Mouse (Mus musculus): ENCODE data around the gene Phactr3. TPM values are rescaled to one million over a fixed set of nuclear protein-coding genes. Genes with fewer than 3 reads are reported as not detected.
A peak's percentile ranks its signal among the peaks of the same experiment; 100 is the strongest.

The Phactr3 gene
- total RNA-seq (2022) = 100 to 1,000 TPM; 133 to 145 (median 140) TPM

DNA sequence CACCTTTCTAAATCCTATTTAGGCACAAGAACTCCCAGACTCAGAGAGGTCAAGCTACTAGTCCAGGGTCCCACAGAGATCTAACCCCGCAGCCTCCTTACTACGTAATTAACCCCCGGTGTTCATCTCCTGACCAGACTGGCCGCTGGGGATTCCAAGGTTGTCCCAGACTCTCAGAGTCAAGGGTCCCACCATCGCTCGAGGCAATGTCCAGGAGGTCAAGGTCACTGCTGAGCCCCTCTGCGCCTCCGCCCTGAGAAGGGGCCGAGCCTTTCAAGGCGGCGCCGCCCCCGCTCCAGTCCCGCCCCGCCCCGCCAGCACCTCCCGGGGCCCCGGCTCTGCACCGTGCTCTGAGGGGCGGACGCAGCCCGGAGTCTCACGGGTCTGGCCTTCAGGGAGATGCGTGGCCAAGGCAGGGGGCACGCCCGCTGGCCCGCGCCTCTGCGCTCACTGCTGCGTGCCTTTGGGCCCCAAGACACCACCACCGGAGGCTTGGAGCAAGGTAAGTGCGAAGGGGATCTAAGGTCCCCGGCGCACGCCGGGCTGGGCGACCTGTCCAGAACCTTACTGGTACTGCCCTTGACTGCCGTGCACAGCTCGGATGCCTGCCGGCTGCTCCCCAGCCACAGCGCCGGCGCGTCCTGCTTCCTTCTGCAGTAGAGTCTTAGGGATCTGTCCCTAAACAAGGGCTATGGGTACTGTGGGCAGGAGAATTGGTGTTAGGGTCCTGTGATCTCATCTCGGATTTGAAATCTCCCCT, at the start of gene Phactr3:
Gene Phactr3 (plus strand): TSS at position 175 of the 760 bp plus-strand sequence.
- no peak for DNase-seq (ENCODE audit: low spot score in 2 of 2)

DNA sequence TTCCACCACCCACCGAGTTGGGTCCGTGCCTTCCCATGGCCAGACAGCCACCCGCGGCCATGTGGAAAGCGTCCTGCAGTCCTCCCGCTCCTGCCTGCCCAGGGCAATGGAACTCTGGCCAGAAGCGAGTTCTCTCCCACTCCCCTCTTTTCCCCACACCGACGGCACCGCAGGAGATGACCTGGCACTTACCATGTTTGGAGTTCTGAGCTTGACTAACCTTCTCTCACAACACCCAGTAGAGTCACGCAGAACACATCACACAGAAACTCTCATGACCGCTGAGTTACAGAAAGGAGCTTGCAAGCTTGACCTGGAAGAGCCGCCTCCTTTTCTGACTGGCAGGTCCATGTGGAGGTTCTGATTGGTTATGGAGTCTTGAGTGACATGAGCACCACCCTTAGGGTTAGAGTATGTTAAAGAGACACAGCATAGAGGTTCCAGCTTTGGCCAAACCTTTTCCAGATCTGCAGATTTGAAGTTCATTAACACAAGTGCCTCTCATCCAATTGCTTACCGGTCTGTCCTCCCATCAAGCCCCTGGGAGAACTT, 40.5 kb upstream of the Phactr3 start, which contains the start of gene Zfp931:
Gene Zfp931 (minus strand): TSS at position 311 of the 552 bp plus-strand sequence.
- DNase-seq (ENCODE audit: low spot score in 2 of 2) = peak; percentile 32 to 34

DNA sequence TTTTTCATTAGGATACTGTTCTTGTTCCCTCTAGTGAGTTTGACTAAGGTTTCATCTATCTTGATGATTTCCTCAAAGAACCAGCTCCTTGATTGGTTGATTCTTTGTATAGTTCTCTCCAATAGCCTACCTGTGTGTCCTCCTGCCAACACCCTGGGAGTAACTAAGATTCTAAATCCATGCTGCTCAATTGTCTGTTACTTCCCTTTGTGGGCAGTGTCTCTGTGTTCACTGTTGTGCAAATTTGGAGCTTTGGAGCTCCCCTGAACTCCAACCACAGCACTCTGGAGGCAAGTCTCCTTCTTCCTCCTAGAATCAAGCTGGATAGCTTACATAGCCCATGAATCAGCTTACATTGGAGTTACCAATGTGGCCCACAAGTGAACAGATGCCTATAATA, 29.2 kb upstream of the Phactr3 start:
- no peak for DNase-seq (ENCODE audit: low spot score in 2 of 2)

DNA sequence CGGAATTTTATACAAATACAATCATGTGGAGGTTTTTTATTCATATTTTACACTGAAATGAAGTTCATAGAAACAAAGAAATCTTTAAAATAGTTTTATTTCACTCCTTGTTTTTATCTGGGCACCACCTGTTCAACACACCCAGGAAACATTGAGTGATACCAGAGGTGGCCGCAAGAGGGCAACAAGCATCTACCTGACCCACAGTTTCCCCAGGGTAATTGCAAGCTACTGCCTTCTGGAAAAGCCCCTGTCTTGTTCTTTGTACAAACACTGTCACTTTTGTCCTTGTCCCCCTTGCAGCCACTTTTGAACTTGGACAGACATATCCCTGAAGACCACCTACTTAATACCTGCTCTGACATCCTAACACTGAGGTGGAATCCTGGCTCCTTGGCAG, 20.8 kb upstream of the Phactr3 start:
- peak in 1 of 2 experiments; percentile 60 for DNase-seq (ENCODE audit: low spot score in 2 of 2)

DNA sequence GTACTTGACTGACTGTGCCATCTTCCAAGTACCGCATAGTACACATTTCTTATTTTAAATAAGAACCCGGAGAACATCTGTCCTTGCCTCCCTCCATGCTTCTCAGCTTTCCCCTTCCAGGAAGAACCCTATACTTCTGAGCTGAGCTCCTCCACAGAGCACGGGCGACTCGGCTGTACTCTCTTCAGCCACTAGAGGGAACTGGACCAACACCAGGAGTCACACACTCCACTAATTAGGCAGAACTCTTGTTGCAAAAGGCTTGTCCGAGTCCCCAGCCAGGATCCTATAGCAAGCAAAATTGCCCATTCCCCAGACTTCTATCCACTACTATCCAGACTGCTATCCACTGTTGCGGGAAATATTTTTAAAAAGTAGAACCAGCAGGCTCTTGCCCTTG, 16.8 kb upstream of the Phactr3 start:
- peak; percentile 53 to 63 for DNase-seq (ENCODE audit: low spot score in 2 of 2)

GRCm38 (mm10) chr2:178117946-178118345, 829 bp upstream of the Phactr3 start:
- peak in 1 of 2 experiments; percentile 60 for DNase-seq (ENCODE audit: low spot score in 2 of 2)

DNA sequence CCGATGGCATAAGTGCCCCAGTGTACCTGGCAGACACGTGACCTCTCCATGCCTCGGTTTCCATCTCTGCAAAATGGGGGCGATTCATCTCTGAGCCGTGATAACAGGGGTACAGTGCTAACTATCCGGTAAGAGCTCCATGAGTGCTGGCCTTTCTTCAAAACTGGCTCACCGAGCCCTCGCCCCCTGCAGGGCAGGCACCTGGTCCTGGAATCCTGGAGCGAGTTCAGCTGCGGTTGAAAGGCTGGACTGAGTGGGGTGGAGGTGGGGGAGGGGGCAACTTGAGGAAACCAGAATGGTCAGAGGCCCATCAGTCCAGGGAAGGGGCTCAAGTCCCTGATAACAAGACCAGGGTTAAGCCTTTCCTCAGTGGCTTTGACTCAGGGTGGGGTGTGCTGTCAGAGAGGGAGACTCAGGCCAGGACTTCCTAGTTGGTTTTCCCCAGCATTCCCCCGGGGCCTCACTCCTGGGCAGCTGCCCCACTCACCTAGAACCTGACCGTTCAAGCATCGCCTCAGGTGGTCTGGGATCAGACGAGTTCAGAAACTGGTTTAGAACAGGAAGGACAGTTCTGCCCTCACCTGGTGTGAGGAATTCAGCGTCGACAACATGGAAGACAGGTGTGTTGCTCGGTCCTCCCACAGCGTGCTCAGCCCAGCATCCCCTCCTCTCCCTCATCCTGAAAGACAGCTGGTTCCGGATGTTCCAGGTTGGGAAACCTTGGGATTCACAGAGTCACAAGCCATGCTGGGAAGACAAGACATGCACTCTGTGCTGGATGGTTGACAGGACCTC, 983 bp downstream of the Phactr3 start:
- DNase-seq (ENCODE audit: low spot score in 2 of 2) = no peak

- no peak for DNase-seq (ENCODE audit: low spot score in 2 of 2)
Observed at GRCm38 (mm10) chr2:178120356-178120645, 1.5 kb downstream of the Phactr3 start.

- no peak for DNase-seq (ENCODE audit: low spot score in 2 of 2)
Observed at GRCm38 (mm10) chr2:178120651-178121374, 2.0 kb downstream of the Phactr3 start.

GRCm38 (mm10) chr2:178121375-178121688, 2.6 kb downstream of the Phactr3 start:
- DNase-seq (ENCODE audit: low spot score in 2 of 2) = peak in 1 of 2 experiments; percentile 2

GRCm38 (mm10) chr2:178121946-178122665, 3.3 kb downstream of the Phactr3 start:
- no peak for DNase-seq (ENCODE audit: low spot score in 2 of 2)

DNA sequence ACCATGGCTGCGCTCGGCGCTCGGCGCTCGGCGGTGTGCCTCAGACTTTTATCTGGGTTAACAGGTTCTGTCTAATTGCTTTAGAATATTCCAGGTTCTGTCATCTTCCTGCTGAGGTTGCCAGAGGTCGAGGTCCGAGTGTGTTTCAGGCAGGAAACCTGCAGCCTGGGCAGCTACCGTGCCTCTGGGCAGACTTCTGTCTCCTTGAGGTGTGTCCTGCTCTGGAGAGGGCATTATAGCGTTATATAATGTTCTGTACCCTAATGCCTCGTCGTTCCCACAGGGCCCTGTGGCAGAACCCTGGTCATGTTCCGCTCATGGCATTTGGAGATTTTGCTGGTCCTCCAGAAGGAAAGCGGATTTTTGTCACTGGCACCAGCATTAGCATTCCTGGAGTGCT, 4.7 kb downstream of the Phactr3 start:
- DNase-seq (ENCODE audit: low spot score in 2 of 2) = no peak

DNA sequence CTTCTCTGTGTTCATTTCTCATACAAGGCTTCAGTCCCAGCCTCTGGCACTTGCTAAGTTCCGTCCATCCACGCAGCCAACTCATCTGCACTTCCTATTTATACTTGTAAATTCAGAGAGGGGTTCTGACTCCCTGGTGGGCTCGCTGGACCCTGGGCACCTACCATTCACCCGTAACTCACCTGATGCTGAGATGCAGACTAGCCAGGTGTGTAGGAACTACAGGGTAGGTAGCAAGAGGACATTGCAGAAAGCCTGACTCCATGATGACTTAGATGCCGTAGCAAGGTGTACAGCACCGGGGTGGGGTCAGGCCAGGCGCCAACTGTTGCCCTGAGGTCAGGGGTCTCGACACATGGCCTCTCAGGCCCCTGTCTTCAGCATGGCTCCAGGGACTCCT, 6.7 kb downstream of the Phactr3 start:
- DNase-seq (ENCODE audit: low spot score in 2 of 2) = peak in 1 of 2 experiments; percentile 6

DNA sequence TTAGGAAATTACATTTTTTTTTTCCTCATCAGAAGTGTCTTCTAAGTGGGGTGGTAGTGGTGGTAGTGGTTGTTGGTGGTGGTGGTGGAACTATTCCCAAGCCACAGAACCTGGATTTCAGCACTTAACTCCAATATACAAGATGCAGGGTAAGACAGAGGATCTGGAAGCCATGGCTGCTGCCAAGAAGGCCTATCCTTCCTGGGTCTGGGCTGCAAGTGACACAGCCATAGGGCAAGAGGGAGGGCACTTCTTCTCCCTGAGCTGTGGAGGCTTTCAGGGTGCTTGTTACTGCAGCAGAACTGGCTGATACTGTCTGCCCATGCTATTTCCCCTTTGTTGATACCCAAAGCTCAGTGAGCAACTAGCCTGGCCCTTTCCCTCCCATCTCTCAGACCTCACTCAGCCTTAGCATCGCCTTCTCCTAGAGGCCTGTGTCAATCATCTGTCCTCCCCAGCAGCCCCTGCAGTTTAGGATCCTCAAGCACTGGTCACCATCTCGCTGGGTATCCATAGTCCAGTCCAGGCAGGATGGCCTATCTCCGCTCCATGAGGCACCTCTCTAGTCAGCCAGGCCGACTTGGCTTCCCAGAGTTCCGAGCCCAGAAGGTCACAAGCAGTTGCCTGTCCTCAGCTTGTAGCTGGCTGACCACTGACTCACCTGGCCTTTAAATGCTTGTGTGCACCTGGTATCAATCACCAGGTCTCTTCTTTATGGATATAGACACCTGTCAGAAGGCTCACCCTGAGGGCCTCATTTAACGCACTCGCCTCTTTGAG, 7.5 kb downstream of the Phactr3 start:
- peak; percentile 1 to 5 for DNase-seq (ENCODE audit: low spot score in 2 of 2)

DNA sequence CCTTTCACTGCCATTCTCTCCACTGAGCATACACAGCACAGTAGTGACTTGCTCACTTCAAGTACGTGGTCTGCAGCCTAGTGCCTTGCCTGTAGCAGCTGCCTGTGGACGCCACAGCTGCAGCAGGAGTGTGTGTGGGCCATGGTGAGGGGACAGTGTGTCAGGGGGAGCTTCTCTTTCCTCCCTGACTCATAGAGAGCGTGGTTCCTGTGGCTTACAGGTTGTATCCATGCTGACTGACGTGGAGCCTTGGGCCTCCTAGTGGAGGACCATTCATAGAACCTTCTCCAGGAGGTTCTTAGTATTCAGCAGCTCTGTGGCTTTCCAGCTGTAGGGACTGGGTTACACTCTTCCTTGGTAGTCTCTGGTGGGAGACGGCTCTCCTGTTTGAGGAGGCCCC, 9.8 kb downstream of the Phactr3 start:
- DNase-seq (ENCODE audit: low spot score in 2 of 2) = peak; percentile 1 to 6

GRCm38 (mm10) chr2:178129161-178129560, 10.4 kb downstream of the Phactr3 start:
- DNase-seq (ENCODE audit: low spot score in 2 of 2) = peak; percentile 2 to 24

GRCm38 (mm10) chr2:178129676-178130075, 10.9 kb downstream of the Phactr3 start:
- peak in 1 of 2 experiments; percentile 3 for DNase-seq (ENCODE audit: low spot score in 2 of 2)

DNA sequence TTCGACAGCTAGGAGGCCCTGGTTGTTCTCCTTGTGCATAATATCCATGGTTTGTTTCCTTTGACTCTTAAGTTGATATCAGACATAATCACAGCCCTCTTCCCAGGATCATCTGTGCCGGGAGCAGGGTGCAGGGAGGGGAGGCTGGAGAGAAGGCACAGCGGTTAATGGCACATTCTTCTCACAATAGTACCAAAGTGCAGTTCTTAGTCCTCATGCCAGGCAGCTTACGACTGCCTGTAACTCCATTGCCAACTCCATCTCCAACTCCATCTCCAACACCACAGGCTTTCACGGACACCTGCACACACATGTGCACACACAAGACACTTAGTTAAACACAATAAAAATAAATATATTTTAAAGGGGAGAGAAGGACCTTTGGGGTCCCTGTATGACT, 11.8 kb downstream of the Phactr3 start:
- peak in 1 of 2 experiments; percentile 3 for DNase-seq (ENCODE audit: low spot score in 2 of 2)

DNA sequence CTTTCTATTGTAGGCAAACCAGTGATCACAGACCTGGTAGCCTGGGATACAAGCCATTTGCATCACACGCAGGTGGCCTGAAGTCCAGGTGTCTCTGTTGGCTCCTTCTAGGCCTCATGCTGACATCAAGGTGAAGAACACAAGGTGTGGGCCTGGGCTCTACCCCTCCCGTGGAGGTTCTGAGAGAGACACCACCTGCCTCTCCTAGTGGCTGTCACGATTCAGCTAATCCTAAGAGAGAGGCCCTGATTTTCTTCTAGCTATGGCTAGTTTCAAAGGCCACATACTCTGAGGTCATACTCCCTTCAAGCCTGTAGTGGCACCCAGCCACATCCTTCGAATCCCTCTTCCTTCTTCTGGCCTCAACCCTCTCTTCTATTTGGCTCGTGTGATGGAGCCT, 12.2 kb downstream of the Phactr3 start:
- DNase-seq (ENCODE audit: low spot score in 2 of 2) = peak in 1 of 2 experiments; percentile 6
